Mouse (Mus musculus): Measurements from ENCODE around the gene Pemt.

- TF ChIP-seq USF1 (IDR thresholded peaks at IDR 0.05; ENCODE audit: low read depth, low read length) (no peak), CTCF (conservative IDR thresholded peaks at IDR 0.05 in 1 of 2, IDR thresholded peaks at IDR 0.05 in 1 of 2; ENCODE audit: low read depth in 2 of 2, low read length in 2 of 2) (no peak), POLR2A (IDR thresholded peaks at IDR 0.05; ENCODE audit: low read depth, low read length) (no peak), TCF12 (IDR thresholded peaks at IDR 0.05; ENCODE audit: low read depth, low read length) (no peak), UBTF (IDR thresholded peaks at IDR 0.05; ENCODE audit: low read depth, low read length) (no peak), E2F4 (IDR thresholded peaks at IDR 0.05; ENCODE audit: insufficient replicate concordance, low read depth, low read length) (no peak), EP300 (IDR thresholded peaks at IDR 0.05; ENCODE audit: low read length) (no peak)
Measured at GRCm38 (mm10) chr11:60057987-60058386, 11.7 kb upstream of the Pemt start.

Data from CH12.LX (cell line).